Mouse (Mus musculus) cerebellum, postnatal 14 days (tissue): Measurements from ENCODE around the gene Trpm6.

Experiments used
- DNase-seq, 2 experiments: peaks; one replicate each; pipeline ENCODE4 v3.0.0; 2021; ENCODE audit warnings: mixed read lengths in 2 of 2

Gene Trpm6

GRCm38 (mm10) chr19:18890216-18890615, 140.4 kb downstream of the Trpm6 start:
- peak in 1 of 2 experiments; percentile 3 for DNase-seq

GRCm38 (mm10) chr19:18898238-18898637, 148.5 kb downstream of the Trpm6 start:
- DNase-seq: no peak

- DNase-seq: no peak
These were observed 152.4 kb downstream of the Trpm6 start for GRCm38 (mm10) chr19:18902041-18902693.

- DNase-seq: no peak
These were observed 152.9 kb downstream of the Trpm6 start for GRCm38 (mm10) chr19:18902694-18903067.

- no peak for DNase-seq
These were observed 155.7 kb downstream of the Trpm6 start for GRCm38 (mm10) chr19:18905511-18905910.

GRCm38 (mm10) chr19:18909641-18910040, 159.9 kb downstream of the Trpm6 start:
- peak; percentile 32 to 64 for DNase-seq

- no peak for DNase-seq
These were observed 162.1 kb downstream of the Trpm6 start for GRCm38 (mm10) chr19:18911755-18912340.

GRCm38 (mm10) chr19:18941391-18941790, 191.6 kb downstream of the Trpm6 start:
- no peak for DNase-seq
